Mouse (Mus musculus): Measurements from ENCODE around the gene Vps13d.

Vps13d gene

DNA sequence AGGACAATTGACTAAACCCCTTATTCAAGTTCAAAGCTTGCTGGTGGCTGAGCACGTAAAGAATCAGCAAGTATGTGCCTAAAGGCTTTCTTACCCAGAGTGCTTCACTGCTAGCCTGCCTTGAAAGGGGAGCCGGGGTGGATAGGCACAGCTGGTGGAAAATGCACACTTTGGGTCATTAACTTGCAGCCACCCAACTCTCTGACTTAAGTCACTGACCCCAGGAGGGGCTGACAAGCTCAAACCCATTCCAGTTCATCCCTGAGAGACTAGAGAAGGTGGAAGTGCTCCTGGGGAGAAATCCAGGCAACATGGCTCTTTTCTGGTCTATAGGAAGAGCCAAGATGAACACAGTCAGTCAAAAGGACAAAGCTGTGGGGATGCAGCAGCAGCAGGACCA lies 219.3 kb downstream of the Vps13d start:
- DNase-seq (ENCODE audit: low read depth, low spot score) = no peak

DNA sequence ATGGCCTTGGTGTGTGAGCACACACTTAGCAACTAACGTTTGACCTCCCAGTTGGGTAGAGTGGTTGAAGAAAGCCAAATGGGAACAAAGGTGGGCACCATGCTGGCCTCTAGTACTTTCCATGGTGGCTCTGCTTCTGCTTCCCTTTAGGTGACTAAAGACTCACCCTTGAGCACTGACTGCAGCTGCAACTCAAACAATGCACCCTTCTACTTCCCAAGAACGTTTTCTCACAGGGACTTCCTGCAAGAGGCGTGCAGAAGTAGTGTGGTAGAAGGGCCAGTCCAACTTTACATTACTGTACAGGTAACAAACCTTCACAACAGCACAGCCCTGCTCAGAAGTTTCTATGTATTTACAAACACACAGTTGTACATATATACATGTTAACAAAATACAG lies 220.3 kb downstream of the Vps13d start:
- no peak for DNase-seq (ENCODE audit: low read depth, low spot score)

DNA sequence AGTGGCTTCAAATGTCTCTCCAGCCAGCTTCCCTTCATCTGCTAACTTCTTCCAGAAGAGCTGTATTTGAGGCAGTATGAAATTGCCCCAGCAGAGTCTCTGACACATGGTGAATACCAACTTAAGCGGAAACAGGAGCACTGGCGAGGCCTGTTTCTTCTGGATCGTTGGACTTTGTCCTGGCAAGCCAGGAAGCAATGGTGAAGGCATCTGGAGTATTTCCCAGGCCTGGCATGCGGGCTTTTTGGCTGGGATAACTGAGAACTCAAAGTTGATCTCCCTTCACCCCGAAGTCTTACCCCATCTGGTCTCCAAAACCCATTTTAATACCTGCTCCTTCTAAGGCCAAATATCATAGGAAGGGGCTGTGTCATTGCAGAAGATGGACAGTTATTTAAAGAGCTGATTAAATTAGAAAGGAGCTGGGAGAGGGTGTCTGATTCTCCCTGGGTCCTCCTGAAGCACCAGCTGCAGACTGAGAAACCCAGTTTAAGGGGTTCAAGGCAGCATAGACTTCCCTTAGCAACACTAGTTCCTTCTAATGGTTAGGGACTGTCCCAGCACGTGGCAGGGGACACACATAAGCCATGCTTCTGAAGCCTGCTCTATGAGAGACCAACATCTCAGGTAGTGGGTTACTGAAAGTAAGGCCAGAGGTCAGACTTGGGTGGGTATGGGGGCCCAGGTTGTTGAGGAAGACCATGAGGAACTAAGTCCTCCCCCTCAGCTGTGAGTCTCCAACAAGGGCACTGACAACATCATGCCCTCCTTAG lies 221.7 kb downstream of the Vps13d start:
- no peak for DNase-seq (ENCODE audit: low read depth, low spot score)

DNA sequence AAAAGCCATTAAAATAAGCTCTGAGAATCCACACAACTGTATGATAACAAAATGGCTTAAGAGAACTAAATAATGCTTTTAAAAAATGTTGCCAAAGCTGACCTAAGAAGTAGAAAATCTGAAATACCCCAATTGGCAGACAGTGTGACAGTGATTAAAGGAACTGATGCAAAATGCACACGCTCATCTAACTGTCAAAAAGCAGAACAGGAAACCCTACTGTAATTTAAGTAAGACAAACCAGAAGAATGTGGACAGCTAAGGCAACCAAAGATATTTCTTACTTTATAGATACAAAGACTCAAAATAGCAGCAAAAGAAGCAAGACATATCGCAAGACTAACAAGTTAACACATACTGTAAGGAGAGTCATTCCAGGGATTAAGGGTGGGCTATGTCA lies 223.8 kb downstream of the Vps13d start:
- no peak for DNase-seq (ENCODE audit: low read depth, low spot score)

DNA sequence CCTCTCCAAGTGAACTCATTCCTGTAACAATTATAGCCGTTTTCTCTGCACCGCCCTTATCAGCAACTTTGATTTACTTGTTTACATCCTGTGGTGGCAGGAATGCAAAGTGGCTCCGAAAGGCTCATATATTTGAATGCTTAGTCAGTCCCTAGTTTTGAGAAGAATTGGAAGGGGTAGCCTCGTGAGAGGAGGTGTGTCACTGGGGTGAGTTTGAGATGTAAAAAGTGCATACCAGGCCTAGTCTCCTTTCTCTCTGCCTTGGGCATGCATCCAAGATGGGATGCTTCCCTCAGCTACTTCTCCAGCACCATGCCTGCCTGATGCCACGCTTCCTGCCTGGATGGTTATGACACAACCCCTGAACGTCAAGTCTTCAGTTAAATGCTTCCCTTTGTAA lies 225.8 kb downstream of the Vps13d start:
- DNase-seq (ENCODE audit: low read depth, low spot score) = no peak

DNA sequence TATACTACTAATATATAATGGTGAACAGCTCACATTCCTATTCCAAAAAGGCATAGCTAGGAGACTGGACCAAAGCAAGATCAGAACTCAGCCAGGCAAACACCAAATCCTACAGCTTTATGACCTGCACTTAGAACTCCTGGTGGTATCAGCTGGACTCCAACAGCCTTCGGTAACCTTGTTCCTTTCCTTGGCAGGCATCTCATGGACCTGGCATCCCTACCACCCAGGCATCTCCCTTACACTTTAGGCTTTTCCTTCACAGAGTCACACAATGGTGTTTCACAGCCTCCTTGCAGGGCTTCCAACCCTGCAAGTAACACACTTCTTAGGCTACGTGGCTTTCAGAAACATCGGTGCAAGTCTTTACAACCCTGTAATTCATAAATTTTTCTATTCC lies 226.4 kb downstream of the Vps13d start:
- DNase-seq (ENCODE audit: low read depth, low spot score) = no peak

DNA sequence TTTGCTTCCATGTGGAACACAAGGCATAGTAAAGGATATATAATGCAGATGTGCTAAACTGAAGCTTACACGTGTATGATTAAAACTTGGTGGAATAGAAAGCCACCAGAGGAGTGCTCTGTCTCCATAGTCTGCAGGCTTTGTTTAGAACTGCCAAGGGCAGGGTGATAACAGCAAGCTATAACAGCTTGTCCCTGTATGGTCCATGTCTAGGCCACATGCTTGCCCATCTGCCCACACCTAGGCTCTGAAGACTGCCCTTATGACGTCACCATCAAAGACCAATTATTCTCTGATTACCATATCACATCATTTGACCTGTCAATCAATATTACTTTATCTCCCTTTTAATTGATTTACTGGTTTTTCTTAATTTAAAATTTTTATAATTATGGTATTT lies 229.6 kb downstream of the Vps13d start:
- no peak for DNase-seq (ENCODE audit: low read depth, low spot score)

DNA sequence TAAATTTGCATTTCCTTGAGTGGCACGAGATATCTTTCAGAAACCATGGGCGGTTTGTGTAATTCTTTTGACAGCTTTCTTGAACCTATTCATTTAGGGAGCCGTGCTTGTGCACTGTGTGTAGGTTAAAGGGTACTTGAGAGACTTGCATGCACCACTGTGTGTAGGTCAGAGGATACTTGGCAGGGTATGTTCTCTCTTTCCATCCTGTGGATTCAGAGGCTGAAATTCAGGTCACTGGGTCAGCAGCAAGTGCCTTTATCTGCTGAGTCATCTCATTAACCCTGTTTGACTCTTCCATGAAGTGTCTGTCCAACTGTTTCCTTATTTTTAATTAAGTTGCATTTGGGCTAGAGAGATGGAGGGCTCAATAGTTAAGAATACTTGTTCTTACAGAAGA lies 233.1 kb downstream of the Vps13d start:
- no peak for DNase-seq (ENCODE audit: low read depth, low spot score)

DNA sequence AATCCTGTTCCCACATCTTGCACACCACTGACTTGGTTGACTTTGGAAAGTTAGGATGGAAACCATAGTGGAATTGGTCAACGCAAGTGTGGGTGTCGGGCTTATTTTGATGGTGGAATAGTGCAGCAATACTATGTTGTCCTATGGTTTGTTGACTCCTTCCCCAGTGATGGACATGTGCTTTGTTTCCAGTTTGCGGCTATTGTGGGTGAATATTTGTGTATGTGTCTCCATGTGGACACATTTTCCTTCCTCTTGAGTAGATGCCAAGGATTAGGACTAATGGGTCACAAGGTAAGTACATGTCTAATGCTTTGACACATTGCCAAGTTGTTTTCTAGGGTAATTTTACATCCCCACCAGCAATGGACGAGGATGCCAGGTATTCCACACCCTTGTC lies 233.6 kb downstream of the Vps13d start:
- no peak for DNase-seq (ENCODE audit: low read depth, low spot score)

DNA sequence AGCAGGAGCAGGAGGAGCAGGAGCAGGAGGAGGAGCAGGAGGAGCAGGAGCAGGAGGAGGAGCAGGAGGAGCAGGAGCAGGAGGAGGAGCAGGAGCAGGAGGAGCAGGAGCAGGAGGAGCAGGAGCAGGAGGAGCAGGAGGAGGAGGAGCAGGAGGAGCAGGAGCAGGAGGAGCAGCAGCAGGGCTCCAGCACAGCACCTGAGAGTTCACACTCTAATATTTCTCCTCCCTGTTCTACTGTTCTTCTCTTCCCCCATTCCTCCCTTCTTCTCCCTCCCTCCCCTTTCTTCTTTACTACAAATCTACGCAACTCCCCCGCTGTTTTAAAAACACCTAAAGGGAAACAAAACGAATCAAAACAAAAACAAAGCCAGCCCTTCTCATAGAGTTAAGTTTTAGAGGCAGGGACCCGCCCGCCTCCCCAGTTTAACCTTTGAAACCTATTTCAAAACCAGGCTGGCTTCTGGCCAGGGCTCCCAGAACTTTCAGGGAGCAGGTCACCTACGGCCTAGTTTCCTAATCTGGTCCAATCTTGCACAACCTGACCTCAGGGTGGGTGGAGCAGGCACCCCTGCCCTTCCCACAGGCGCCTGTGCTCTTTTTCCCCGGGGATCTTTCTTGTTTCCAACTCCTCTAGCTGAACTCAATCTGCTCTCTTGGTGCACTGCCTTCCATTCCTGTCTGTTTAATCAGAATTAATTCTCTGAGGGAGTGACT lies 234.5 kb downstream of the Vps13d start:
- no peak for DNase-seq (ENCODE audit: low read depth, low spot score)

DNA sequence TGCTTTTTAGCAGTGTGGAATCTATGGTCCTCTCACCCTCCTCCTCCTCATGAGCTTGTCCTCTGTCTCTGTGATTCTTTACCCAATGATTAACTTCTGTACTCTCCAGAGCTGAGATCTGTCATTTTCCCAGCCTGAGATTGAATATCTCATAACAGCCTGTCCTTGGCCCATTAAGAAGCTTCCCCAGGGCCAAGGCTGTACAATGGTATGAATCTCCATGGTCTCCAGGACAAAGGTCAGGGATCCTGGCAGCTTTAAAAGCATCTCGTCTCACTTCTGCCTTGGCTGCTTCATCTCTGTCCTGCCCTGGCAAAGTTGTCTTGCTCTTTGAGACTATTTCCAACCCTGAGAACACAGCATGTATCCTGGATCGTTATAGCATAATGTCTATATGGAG lies 237.1 kb downstream of the Vps13d start:
- DNase-seq (ENCODE audit: low read depth, low spot score) = no peak

DNA sequence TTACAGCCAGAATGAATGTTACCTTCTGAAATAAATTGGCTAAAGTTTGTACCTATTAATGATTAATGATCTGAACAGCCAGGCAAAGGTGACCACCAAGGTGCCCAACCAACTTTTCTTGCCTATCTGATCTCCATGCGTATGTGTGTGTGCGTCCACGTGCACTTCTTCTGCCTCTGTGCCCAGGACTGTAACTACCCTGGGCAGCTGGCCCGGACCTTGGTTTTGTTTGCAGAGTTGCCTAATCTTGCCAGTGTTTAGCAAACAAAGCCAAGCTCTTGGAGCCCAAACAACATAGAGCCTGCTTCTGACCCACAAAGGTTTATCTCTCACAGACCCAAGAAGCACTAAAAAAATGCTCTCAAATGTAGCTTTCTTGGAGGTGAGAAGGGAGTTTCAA lies 237.6 kb downstream of the Vps13d start:
- no peak for DNase-seq (ENCODE audit: low read depth, low spot score)

DNA sequence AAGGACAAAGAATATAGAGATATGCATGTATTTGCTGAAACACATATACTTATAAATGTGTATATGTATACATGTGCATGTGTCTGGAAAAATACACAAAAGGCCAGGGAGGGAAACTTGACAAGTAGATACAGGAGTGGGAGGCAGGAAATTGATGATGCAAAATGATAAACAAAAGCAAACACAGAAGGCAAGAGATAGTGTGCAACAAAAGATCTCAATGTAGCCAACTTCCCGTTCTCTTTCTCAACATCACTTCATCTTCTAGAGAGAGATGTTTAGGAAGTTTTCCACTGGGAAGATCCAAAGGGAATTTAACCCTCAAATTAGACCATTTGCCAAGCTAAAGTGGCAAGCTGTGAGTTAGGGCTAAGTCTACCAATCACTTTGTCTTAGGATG lies 238.5 kb downstream of the Vps13d start:
- no peak for DNase-seq (ENCODE audit: low read depth, low spot score)

DNA sequence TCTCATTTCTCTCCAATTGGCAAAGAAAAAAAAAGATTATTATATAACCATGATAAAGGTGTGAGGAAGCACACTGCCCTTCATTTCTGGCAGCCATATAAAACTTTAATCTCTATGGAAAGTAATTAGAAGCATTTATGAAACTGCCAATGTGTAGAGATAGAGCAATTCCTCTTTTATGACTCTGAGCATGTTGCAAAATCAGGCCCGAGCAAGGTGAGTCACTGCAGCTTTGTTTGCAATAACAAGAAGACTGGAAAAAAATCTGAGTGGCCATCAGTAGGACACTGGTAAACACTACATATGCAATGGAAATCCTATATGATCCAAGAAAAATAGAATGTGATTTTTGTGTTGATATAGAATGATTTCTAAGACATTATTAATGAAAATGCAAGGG lies 238.9 kb downstream of the Vps13d start:
- DNase-seq (ENCODE audit: low read depth, low spot score) = no peak

DNA sequence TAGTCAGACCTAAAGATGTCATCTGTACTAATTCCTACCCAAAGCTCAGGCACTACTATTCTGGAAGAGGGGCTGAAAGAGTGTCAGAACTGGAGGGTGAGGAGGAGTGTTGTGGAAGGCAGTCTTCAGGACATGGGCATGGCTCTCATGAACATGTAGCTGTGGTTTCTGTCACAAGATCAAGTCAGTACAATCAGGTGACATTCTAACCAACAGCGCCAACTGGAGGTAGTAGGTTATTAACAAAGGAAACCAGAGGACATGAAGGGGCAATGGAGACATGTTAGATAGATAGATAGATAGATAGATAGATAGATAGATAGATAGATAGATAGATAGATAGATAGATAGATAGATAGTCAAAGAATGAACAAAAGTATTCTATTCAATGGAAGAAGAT lies 241.4 kb downstream of the Vps13d start:
- no peak for DNase-seq (ENCODE audit: low read depth, low spot score)

DNA sequence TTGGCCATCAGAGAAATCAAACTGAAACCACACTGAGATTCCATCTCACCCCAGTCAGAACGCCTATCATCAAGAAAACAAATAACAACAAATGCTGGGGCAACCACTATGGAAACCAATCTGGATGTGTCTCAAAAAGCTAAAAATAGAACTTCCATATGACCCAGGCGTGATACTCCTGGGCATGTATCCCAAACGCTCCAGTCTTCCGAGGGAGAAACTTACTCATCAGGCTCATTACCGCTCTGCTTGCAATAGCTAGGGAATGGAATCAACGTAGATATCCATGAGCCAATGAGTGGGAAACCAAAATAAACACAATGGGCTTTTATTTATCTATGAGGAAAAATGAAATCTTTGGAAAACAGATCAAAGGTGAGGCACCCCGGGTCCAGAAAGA lies 242.9 kb downstream of the Vps13d start:
- DNase-seq (ENCODE audit: low read depth, low spot score) = no peak

DNA sequence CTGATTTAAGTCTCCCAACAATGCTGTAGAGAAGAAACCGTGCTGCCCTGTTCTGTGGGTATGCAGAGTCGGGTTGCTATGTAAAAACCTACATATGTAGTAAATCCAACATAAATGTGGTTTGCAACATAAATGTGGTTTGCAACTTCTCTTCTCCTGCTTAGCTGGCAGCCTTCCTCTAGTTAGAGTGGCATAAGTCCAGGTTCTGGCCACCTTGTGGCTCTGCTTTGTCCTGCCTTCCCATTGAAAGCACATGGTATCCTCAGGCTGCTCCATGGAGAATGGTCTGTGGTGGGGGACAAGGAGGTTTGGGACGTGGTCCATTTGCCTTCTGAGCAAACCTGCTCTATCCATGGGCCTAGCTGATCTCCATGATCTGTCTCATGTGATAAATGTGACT lies 243.9 kb downstream of the Vps13d start:
- no peak for DNase-seq (ENCODE audit: low read depth, low spot score)

DNA sequence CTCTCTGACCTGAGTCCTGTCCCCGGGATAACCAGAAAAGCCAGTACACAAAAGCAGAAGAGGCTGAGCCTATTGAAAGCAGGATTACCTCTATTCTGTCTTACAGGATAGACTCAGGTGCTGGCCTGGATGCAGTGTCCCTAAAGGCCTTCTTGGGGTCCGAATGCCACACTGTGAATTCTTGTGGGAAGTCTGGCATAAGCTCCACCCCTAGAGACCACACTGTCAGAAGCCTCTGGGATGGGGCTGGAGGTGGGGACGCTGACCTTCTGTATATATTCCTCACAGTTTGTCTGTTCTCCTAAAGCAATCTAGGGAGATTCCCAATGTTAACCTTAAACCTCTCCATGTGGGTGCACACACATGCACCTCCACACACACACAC lies 244.5 kb downstream of the Vps13d start:
- DNase-seq (ENCODE audit: low read depth, low spot score) = no peak

DNA sequence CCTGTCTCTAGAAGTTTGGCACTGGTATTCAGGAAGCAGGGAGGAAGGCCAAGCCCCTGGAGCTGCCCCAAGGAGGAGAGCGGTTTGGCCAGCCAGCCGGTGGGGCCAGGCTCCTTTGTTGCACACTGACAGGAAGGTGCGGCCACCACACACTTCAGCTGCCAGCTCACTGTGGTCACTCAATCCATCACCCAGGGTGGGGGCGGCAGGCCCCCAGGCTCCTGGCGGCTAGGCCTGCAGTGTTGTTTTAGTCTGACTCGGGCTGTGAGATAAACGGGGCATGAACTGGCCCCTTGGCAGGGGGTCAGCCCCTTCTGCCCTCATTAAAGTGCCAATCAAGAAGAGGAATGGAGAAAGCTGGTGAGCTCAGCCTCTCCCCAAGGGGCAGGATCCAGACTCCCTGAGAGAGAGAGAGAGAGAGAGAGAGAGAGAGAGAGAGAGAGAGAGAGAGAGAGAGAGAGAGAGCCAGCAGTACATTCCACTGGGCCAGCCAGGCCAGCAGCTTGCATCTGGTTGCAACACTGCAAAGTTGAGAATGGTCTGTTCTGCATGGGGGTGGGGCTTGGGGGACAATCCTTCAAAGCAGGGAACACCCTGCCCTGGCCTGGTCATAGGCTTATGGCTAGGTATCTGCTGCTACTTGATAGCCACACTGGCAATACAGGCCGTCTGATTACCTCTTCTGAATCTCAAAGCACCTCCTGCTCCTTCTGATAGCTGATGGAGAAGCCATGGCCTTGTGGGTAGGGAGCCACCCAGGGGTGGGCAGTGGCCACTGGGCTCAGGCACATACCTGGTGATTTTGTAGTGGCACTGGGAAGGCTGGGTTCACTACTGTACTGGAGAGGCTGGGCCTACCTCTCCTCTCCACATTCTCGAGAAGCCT lies 245.1 kb downstream of the Vps13d start:
- no peak for DNase-seq (ENCODE audit: low read depth, low spot score)

DNA sequence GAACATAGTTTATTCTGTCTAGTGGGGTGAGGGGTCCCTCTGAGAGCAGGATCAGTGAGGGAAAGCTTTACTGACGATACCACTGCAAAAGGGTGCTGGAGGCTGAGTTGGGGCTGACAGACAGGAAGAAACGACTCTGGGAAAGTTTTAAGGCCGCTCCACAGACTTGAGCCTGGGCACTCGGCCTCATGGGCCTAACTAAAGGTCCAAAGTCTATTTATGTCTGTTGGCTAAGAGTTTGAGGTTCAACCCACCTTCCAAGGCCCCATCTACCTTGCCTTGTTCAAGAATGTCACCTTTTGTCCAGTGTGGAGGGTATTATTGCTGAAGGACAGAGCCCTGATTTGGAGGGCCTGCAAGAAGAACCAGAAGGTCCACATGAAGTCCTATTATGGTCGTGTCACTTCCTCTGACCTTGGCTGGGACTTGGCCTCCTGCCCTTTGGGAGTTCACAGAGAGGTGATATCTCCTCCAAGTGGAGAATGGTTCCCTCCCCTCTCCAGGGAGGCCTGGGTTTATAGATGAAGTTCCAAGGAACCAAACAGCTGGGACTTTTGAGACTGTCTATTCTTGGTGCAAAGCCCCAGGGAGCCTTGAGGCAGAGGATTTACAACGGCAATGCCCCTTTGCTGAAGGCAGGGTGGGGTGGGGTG lies 246.9 kb downstream of the Vps13d start:
- DNase-seq (ENCODE audit: low read depth, low spot score) = no peak

DNA sequence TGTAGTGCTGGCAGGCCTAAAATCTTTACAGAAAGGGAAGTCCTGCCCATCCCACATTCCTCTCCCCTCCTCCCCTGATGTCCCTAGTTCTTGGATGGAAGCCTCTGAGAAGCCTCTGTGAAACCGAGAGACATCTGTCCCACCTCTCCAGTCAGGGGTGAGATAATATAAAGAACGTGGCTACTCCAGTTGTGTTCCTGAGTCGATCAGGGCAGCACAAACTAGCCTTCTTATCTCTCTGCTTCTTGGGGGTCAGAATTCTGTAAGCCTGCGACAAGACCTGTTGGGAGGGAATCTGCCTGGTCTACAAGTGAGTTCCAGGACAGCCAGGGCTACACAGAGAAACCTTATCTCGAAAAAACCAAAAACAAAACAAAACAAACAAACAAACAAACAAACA lies 251.5 kb downstream of the Vps13d start:
- no peak for DNase-seq (ENCODE audit: low read depth, low spot score)

DNA sequence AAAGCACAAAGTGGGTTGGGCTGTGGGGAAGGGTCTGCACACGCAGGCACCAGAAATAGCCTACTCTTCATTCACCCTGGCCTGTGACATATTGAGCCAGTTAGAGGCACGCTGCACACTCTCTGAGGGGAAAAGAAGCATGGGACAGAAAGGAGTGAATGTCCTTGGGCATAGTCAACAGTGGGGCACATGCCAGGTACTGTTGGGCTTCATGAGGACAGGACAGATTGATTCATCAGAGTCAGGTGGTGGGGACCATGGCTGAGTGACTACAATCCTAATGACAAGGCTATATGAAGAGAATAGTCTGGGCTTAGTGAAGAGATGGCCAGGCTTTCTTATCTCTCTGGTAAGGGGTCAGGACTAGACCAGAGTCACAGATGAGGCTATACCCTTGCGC lies 252.4 kb downstream of the Vps13d start:
- no peak for DNase-seq (ENCODE audit: low read depth, low spot score)
